Mouse (Mus musculus) liver, adult 10 weeks (tissue): ENCODE measurements around the gene Zfr2. TPM values are rescaled to one million over a fixed set of nuclear protein-coding genes. Genes with fewer than 3 reads are reported as not detected.

ENCODE experiments used
- polyA plus RNA-seq: library from polyadenylated mRNA; stranded (reverse); fragments of 350-450 nt; fragmentation: Illumina TruSeq; extraction: RNeasy Lipid Tissue Mini Kit (QIAGEN cat#74804); gene quantifications from one replicate; pipeline ENCODE4 v1.2.3, GENCODE M21; 2014; ENCODE audit warnings: low read depth, low replicate concordance

Gene Zfr2
- not detected for polyA plus RNA-seq

GRCm38 (mm10) chr10:81232580-81233225, at the start of gene Zfr2:
Zfr2 (plus strand) TSS chr10:81233155.

GRCm38 (mm10) chr10:81183805-81184204, 49.1 kb upstream of the Zfr2 start, which contains the start of gene 4930442H23Rik:
4930442H23Rik (minus strand) TSS chr10:81183849.

GRCm38 (mm10) chr10:81201807-81202758, 30.9 kb upstream of the Zfr2 start, which contains the start of gene Nmrk2:
Nmrk2 (minus strand) TSS chr10:81202051.

GRCm38 (mm10) chr10:81230438-81231332, 2.3 kb upstream of the Zfr2 start, which contains the start of gene Atcay:
Atcay (minus strand) TSS chr10:81230833.

GRCm38 (mm10) chr10:81252424-81253419, 19.8 kb downstream of the Zfr2 start, which contains the start of gene Matk:
Matk (plus strand) TSS chr10:81252935.

GRCm38 (mm10) chr10:81266211-81267105, 33.5 kb downstream of the Zfr2 start, which contains the start of the genes Mrpl54 and Apba3:
Mrpl54 (minus strand) TSS chr10:81266934.
Apba3 (plus strand) TSS chr10:81266960.

GRCm38 (mm10) chr10:81291511-81292104, 58.7 kb downstream of the Zfr2 start, which contains the start of gene Tjp3:
Tjp3 (minus strand) TSS chr10:81291581.

GRCm38 (mm10) chr10:81292554-81293333, 59.8 kb downstream of the Zfr2 start, which contains the start of gene Pip5k1c:
Pip5k1c (plus strand) TSS chr10:81292963.

Other genes with a start within 250 kb of the Zfr2 start
- gene Gng7, start 218.2 kb upstream of the Zfr2 start, polyA plus RNA-seq: 0.21 TPM
- not detected for gene Diras1, start 207.5 kb upstream of the Zfr2 start, polyA plus RNA-seq
- 0.29 TPM for gene Slc39a3, start 195.7 kb upstream of the Zfr2 start, polyA plus RNA-seq
- gene Sgta, start 173.0 kb upstream of the Zfr2 start, polyA plus RNA-seq: 2.6 TPM
- 0.37 TPM for gene Thop1, start 163.1 kb upstream of the Zfr2 start, polyA plus RNA-seq
- 52.3 TPM for gene Creb3l3, start 134.3 kb upstream of the Zfr2 start, polyA plus RNA-seq
- gene Map2k2, start 127.2 kb upstream of the Zfr2 start, polyA plus RNA-seq: 3.6 TPM
- gene Zbtb7a, start 97.9 kb upstream of the Zfr2 start, polyA plus RNA-seq: 6.0 TPM
- 0.61 TPM for gene Pias4, start 65.2 kb upstream of the Zfr2 start, polyA plus RNA-seq
- gene Eef2, start 56.5 kb upstream of the Zfr2 start, polyA plus RNA-seq: 34.4 TPM
- not detected for gene Dapk3, start 50.1 kb upstream of the Zfr2 start, polyA plus RNA-seq
- not detected for gene 4930442H23Rik, start 49.3 kb upstream of the Zfr2 start, polyA plus RNA-seq
- gene Nmrk2, start 31.1 kb upstream of the Zfr2 start, polyA plus RNA-seq: not detected
- not detected for gene Atcay, start 2.3 kb upstream of the Zfr2 start, polyA plus RNA-seq
- not detected for gene Matk, start 19.8 kb downstream of the Zfr2 start, polyA plus RNA-seq
- 4.6 TPM for gene Mrpl54, start 33.8 kb downstream of the Zfr2 start, polyA plus RNA-seq
- gene Apba3, start 33.8 kb downstream of the Zfr2 start, polyA plus RNA-seq: 1.1 TPM
- 1.4 TPM for gene Tjp3, start 58.4 kb downstream of the Zfr2 start, polyA plus RNA-seq
- 1.0 TPM for gene Pip5k1c, start 59.8 kb downstream of the Zfr2 start, polyA plus RNA-seq
- gene Cactin, start 87.9 kb downstream of the Zfr2 start, polyA plus RNA-seq: 0.24 TPM
- not detected for gene Tbxa2r, start 95.6 kb downstream of the Zfr2 start, polyA plus RNA-seq
- not detected for gene Gipc3, start 110.1 kb downstream of the Zfr2 start, polyA plus RNA-seq
- 4.2 TPM for gene Hmg20b, start 117.3 kb downstream of the Zfr2 start, polyA plus RNA-seq
- gene Mfsd12, start 124.3 kb downstream of the Zfr2 start, polyA plus RNA-seq: 0.24 TPM
- gene 4930404N11Rik, start 132.7 kb downstream of the Zfr2 start, polyA plus RNA-seq: not detected
- 0.34 TPM for gene Fzr1, start 145.4 kb downstream of the Zfr2 start, polyA plus RNA-seq
- not detected for gene Dohh, start 151.3 kb downstream of the Zfr2 start, polyA plus RNA-seq
- not detected for gene Gm48551, start 151.3 kb downstream of the Zfr2 start, polyA plus RNA-seq
- not detected for gene Gm48552, start 155.8 kb downstream of the Zfr2 start, polyA plus RNA-seq
- not detected for gene Smim24, start 159.9 kb downstream of the Zfr2 start, polyA plus RNA-seq
- 14.6 TPM for gene Nfic, start 222.5 kb downstream of the Zfr2 start, polyA plus RNA-seq
- not detected for gene Celf5, start 249.6 kb downstream of the Zfr2 start, polyA plus RNA-seq